Mouse (Mus musculus) olfactory bulb, adult 2 months (tissue): ENCODE measurements at regions not wholly inside any gene's neighbourhood (a gene's known extent, or its start where the extent isn't known, plus 50 kb on each side); places are given as distances from the start of the nearest gene placed in this dataset.

Experiments
- CTCF ChIP-seq: fragments of 200-500 bp; IDR thresholded peaks from 2 replicates; pipeline ENCODE4 v1.5.1; 2012; ENCODE audit warnings: low read depth, mild to moderate bottlenecking, low read length, moderate library complexity; ENCODE audit not compliant: insufficient read depth
- POLR2A ChIP-seq: fragments of 200-500 bp; IDR thresholded peaks from 2 replicates; pipeline ENCODE4 v1.6.1; 2012; ENCODE audit warnings: mild to moderate bottlenecking, low read depth, low read length, moderate library complexity; ENCODE audit not compliant: insufficient read depth

DNA sequence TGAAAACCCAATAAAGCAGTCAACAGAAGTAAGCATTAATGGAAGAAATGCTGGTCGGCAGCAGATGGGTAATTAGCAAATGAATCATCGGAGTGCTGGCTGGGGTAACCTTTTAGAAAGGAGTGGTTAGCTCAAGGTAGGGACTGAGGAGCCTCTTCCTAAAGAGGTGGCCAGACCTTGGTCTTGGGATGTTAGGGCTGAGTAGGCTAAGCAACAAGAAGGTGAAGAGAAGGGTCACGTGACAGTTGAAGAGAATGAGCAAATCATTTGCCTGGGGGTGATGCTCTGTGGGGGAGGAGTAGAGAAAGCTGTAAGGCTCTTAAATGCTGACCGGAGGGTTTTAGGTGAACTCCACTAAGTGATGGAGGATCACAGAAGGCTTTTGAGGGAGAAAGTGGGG, 208.2 kb downstream of the Gm10260 start:
- TF ChIP-seq CTCF (no peak), POLR2A (no peak)
